Mouse (Mus musculus) 3134 (cell line): Measurements from ENCODE around the gene Olfr735.

Source experiments
- DNase-seq: peaks from one replicate; pipeline ENCODE4 v3.0.0-alpha.2; 2011; ENCODE audit warnings: low spot score; ENCODE audit not compliant: insufficient read length; ENCODE audit errors: extremely low read depth

The Olfr735 gene

DNA sequence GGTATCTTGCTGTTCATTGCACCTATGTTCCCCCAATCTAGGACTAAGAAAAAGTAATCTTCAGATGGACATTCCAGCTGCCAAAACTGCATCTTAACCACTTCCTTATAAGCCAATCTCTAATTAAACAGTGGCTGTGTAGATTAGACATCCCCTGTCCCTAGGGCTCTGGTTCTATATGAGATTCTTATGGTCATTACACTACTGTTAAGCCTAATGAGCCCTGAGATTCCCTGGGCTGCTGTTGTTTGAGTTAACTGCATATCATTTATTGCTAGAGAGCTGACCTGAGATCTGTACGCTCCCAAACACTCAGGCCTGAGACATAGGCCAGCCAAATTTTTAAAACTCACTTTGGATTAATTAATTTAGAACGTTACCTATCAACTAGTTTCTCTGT, at the start of gene Olfr735:
TSS of gene Olfr735 (minus strand) at position 77 of the 400 bp plus-strand sequence.
- DNase-seq: no peak

DNA sequence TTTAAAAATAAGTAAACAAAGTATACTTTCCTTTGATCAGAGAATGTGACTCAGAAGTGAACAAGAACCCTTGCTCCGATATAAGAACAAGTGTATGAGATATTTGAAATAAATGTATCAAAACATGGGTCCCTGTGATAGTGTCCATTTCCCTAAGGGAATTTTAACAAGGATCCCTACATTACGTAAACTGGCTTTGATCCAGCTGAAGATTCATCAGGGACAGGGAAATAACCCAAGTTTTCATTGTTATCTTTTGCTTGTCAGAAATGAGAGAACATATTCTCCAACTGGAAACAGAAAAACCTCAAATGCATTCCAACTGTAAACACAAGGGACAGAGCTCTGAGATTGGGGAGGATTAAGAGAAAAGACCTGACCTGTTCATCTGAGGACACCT, 32.2 kb upstream of the Olfr735 start, which contains the start of gene Olfr736:
TSS of gene Olfr736 (plus strand) at position 301 of the 400 bp plus-strand sequence.
- no peak for DNase-seq

DNA sequence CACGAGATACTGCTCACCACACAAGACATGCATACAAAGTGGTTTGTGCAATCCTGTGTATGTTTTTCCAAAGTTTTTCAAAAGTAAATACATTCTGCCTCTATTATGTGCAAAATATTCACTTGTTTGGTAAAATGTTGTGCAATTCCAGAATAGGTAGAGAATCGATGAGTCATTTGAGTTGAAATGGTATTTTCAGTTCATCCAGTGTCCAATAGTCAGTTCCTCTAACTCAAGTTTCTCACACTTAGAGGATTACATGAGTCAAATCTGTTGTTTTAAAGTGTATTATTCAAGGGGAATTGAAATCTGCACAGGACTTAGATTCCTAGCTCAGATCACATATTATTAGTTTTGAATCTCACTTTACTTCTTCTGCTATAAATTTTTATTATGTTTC, 14.9 kb upstream of the Olfr735 start:
- no peak for DNase-seq

DNA sequence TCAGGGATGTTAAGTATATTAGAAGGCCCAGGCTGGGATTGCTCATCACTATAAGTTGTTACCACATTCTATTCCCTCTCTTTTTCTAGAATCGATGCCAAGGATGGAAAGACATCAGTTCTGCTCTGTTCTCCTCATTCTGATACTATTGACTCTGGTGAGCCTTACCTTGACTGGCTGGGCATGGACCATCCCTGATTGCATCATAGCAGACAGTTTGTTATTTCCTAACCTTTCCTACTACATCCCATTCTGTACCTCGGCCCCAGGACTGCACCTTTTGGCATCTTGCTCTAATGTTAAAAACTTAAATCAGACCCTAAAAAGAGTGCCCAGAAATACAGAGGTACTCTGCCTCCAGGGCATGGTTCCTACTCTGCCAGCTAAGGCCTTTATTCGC, 11.8 kb upstream of the Olfr735 start:
- no peak for DNase-seq

DNA sequence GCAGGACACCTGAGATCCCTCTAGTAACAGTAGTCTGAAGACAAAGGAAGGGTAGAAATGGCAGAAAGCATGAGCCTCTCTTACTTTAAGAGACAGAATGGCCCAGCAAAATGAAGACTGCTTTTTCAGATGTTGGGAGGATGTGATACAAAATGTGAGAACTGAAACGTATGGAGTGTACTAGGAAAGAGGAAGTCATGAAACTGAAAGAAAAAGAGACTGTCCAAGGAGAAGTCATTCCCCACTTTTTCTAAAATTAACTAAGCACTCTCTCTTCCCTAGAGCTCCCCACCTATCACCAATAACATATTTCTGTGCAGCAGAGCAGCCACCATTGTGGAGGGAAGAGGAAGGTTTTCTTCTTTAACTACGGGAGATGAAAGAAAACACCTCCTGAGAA, 8.9 kb upstream of the Olfr735 start, which contains the start of gene Tlr11:
TSS of gene Tlr11 (plus strand) at position 322 of the 400 bp plus-strand sequence.
- no peak for DNase-seq

DNA sequence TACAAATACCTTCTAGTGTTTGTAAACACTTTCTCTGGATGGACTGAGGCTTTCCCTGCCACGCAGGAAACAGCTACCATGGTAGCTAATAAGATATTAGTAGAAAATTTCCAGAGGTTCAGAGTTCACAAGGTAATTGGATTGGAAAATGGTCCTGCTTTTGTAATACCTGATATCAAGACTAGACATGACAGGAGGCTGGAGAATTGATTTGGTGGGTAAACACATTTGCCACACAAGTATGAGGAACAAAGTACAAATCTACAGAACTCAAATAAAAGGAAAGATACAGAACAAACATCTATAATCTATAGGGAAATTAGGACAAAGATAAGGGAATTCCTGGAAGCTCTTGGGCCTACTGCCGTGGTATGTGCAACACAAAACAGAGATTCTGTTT, 8.1 kb upstream of the Olfr735 start:
- DNase-seq: no peak

DNA sequence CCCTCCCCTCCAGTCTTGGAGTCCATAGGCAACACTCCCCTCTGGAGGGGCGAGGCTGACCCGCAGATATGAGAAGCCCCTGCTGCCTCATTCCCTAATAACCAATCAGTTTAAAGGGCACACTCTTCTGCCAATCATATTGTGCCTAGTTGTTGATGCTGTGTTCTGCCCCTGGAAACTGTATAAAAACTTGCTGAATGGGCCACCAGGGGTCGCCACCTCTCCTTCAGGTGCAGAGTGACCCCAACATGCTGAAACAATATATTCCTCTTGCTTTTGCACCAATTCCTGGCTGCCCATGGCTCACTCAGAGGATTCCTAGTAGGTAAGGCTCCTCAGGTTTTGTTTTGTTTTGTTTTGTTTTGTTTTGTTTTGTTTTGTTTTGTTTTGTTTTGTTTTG, 3.8 kb upstream of the Olfr735 start:
- DNase-seq: no peak

DNA sequence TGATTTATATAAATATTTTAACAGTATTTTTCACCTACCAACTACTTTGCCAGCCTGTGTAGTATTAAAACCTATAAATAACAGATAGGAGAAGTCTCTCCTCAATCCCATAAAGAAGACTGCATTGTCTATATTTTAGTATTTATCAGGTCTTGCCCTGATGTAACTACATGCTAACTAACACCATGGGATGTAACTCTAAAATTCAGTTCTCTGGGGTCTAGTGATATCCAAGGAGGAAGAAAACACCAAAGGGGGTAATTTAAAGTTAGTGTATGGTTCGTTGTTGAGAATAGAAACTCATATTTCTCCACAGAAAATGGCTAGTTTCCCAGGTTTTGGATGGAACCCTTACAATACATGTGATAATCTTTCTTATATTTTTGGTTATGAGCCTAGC, 22.0 kb downstream of the Olfr735 start, which contains the start of gene Olfr734:
TSS of gene Olfr734 (minus strand) at position 101 of the 400 bp plus-strand sequence.
- no peak for DNase-seq

DNA sequence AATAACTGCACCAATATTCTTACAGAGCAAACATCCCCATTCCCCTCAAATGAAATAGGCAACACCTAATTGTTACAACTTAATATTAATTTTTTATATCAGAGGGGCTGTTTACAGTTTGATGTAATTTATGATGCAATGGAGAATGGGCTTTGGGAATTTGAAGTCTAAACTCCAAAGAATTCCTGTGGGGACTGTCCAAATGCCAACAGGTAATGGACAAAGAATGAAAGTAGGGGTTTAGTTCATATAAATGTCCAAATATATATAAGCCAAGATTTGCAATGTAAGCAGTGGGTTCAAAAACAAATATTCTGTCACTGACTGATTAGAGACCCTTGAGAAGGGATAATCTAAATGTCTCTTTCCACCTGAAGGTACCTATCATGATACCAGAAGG, 47.2 kb downstream of the Olfr735 start, which contains the start of gene Olfr733:
TSS of gene Olfr733 (minus strand) at position 101 of the 400 bp plus-strand sequence.
- no peak for DNase-seq
